Mouse (Mus musculus): ENCODE data around the gene Tmem229b.
"Not testable (repeated sequence)": the region's sequence is repeated elsewhere in the genome, so short reads cannot be mapped to it uniquely, and the experiment has no call there.

Tmem229b gene

DNA sequence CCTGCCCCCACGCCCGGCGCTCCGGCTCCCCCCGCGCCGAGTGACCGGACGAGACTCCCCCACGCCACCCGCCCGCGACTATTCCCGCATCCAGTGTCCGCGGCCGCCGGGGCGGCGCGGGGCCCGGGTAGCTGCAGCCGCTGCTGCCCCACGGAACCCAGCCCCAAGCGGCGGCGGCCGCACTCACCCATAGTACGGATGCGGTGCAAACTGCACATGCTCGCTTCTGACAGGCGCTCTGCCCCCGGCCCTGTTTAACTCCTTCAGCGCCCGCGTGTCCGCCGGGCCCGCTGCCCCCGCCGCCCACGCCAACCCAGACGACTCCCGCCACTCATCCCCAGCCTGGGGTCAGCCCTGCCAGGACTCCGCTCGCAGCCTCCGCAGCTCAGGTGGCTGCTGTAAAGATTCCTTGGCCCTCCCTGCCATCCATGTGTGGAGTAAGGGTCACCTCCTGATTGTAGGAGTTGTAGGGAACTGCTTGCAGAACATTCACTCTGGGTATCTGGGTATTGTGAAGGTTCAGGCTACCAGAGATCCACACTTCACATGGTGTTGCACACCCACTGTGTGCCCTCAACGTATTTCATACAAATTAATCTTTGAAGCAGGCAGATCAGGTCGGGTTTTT, at the start of gene Tmem229b:
Tmem229b (minus strand) TSS at position 502 of the 628 bp plus-strand sequence.
- DNase-seq (ENCODE audit: low spot score): peak; percentile 31

DNA sequence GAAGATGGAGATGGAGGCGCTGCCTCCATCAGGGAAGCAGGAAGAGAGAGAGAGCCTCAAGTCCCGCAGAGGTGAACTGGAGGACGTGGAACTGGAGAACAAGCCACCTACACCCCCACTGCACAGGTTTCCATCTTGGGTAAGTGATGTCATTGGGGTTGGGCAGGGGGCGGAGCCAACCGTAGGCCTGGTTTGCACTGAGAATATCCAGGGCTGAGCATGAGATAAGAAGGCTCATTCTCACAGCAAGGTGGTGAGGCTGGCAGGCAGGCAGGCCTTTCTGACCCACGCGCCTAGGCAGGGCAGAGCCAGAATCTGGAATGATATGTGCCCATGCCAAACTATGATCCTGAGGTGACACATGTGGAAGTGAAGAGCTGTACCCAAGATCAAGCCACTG, 47.8 kb upstream of the Tmem229b start:
- no peak for DNase-seq (ENCODE audit: low spot score)

DNA sequence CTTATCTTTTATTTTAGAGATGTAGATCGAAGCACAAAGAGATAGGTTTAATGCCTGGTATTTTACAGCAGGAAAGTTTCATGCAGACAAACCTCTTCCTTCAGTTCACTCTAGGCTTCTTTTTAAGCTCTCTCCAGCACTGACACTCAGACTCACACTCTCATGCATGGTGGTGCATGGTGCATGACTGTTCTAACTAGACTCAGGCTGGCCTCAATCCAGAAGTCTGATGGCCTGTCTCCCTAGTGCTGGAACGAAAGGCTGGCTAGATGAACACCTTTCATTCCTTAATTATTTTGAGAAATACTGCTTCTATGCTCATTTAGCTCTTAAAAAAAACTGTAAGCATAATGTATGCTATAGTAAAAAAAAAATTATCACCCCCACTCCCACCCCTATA, 44.6 kb upstream of the Tmem229b start:
- DNase-seq (ENCODE audit: low spot score): no peak

DNA sequence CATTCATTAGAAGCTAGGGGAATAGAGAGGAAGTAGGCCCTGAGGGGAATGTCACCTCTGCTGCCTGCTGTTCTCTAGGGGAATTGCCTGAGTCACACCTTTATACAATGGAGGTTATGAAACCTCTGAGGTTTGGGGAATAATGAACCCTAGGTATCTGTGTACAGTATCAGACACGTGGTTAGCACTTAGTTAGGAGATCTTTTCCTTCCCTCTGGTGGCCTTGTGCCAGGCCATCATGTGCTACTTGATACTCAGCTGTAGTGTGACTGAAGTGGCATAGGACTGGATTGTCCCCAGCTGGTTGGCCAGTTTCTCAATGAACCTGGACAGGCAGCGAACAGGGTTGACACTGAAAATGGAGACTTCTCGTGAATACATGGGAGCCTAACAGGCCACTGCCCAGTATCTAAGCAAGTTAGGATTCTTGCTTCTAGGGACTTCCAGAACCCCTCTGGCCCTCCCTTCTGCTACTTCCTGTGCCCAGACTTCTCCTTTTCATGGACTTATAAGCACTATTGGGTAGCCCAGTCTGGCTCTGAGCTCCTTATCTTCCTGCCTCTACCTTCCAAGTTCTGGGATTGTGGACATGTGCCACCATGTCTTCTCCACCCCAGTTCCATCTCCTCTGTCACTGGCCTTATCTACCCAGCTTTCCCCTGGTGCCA, 43.3 kb upstream of the Tmem229b start:
- no peak for DNase-seq (ENCODE audit: low spot score)

DNA sequence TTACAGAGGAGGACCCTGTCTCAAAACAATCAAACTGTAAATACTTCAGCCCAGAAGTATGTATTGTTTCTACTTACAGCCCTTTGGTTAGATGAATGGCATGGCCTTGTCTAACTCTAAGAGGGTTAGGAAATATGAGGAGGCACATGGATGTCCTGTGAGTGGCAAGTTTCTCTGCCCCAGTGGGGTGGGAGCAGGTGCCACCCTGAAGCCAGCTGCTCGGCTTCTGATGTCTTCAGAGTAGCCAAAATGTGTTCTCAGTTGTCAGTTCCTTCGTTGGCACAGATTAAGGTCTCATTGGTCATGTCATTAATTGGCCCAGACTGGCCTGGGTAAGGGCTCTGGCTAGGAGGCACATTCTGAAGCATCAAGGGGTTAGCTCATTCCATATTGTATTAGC, 42.4 kb upstream of the Tmem229b start:
- DNase-seq (ENCODE audit: low spot score): no peak

DNA sequence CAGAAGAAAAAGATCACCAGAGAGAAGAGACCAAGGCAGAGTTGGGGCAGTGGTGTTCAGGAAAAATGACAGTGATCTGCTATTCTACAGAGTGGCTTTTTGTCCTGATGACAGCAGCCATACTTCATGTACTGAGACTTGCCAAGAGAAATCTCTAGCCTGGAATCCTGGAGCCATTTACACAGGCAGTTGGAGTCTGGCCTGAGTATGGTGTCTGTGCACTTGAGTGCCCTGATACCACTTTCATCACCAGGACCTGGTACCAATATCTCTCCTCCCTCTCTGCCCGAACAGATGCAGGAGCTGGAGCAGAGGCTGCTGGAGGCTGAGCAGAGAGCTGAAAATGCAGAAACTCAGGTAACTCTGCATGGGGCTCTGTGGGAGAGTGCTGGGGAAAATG, 41.5 kb upstream of the Tmem229b start:
- no peak for DNase-seq (ENCODE audit: low spot score)

DNA sequence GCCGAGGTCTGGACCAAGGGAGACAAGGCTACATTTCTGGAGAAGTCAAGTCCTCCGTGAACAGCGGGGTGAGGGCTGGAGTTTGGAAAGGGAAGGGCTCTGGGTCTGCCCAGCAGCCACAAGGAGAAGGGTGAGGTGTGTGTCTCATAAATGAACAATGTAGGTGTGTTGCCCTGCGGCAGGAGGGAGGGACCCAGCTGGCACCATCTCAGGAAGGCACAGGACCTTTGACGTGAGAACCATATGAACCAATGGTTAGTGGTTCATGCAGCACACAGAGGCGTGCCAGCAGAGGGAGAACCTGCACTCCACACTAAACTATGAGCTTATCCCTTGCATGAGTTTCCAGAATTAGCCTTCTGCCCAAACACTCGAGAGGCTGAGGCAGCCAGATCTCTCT, 39.8 kb upstream of the Tmem229b start:
- no peak for DNase-seq (ENCODE audit: low spot score)

DNA sequence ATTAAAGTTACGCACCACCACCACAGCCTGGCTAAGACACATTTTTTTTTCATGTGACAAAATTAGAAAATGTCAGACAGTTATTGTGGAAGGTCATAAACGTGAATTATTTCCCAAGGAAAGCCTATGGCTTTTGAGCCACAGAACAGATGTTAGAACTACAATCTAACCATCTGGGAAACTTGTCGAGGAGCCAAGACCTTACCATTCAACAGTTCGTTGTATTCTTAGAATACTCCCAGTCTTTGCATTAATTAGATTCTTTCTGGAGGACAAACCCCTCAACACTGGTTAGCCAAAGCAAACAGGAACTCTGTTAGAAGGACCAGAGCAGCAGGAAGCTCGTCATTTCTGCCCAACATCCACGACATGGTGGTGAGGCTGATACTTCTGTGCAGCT, 38.7 kb upstream of the Tmem229b start:
- no peak for DNase-seq (ENCODE audit: low spot score)

DNA sequence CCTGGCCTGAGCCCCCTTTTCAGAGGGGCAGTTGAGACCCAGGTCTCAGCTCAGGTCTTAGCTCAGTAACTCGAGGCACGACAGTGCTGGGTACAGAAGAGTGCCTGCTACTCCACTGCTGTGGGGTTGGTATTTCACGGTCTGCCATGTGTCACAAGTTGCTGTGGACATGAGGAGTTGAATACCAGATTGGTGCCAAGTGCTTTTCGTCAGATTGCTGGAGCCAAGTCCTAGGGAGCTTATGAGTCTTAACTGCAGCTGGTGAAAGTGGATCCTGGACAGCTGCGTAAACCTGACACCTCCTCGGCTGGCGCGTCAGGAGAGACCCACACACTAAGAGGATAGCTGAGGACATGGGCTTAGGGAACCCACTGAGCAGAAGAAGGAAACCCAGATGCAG, 37.2 kb upstream of the Tmem229b start:
- no peak for DNase-seq (ENCODE audit: low spot score)

DNA sequence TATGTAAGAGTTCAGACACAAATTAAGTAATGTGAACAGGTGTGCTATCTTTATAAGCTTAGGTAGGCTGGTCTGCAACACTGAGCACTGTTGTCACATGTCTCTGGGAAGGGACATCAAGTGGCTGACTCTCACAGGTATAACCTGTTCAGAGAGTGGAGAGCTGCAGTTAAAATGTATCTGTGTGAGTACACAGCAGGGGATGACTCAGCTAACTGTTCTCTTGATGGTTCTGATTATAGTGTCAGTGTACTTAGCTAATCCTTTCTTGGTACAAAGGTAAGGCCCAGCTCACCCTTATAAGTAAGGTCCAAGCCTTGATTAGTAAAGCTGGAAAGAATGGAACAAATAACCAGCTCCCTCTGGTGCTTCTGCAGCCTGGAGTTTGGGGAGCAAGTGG, 34.0 kb upstream of the Tmem229b start:
- DNase-seq (ENCODE audit: low spot score): no peak

DNA sequence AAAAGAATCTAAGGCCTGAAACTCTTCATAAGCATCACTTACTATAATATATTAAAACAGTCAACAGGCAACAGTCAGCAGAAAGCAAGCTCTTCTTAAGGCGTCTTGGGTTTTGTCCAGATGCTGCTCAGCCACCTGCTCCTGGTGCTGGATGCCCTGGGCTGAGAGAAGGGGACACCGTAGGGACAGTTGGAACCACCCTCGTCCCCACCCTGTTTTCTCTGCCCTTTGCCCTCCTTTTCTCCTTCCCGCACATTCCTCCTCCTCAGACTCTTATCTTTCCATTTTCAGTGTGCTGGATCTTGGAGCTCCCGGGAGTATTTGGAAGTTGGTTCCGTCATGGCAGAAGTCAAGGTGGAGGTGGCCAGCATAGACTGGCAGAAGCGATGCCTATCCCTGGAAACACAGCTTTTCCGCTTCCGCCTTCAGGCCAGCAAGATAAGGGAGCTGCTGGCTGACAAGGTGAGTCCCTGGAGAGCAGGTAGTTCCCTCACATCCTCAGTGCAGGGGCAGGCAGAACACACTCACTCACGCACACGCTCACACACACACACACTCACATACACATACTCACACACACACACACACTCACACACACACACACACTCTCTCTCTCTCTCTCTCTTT, 32.9 kb upstream of the Tmem229b start:
- no peak for DNase-seq (ENCODE audit: low spot score)

DNA sequence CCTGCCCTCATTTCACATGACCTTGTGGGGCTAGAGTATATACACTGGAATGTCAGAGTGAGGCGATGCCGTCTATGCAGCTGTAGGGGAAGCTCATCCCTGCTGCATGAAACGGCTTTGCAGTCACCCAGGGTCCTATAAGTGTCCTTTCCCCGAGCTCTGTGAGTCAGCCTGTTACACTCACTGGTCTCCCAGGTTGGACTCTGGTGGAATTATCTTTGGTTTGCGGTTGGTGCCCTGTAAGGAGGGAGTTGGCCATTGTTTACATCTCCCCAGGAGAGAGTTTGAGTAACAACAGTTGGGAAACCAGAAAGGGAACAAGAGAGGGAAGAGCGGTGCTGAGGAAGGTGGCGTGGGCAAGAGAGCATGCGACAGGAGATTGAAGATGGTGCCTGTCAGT, 32.3 kb upstream of the Tmem229b start:
- no peak for DNase-seq (ENCODE audit: low spot score)

DNA sequence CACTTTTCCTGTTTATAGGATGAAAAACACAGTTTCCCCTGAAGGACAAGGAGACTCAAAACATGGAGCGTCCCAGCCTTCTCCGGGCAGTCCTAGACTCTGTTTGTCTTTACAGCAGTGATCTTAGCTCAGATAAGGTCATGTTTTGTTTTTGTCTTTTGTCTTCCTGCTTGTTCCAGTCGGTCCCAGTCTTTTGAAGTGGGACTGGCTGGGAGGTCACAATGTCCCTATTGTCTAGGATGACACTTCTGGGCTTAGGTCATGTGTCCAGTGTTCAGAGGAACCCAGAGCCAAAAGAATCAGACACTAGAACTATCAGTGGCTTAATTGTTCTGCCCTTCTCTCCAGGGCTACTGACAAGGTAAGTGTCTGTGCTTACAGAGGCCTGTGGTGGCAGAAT, 27.9 kb upstream of the Tmem229b start:
- DNase-seq (ENCODE audit: low spot score): no peak

DNA sequence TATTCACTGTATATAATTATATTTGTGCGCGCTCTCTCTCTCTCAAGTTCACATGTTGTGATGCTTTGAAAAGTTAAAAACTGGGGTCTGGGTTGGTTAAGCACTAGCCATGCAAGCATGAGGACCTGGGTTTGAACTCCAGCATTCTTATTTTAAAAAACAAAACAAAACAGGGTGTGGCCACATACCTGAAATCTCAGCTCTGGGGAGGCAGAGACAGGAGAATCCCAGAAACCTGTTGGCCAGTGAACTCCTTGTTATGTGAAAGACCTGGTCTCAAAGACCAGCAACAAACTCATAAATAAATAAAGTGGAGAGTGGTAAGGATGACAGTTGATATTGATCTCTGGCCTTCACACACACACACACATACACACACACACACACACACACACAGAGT, 26.9 kb upstream of the Tmem229b start:
- DNase-seq (ENCODE audit: low spot score): no peak

DNA sequence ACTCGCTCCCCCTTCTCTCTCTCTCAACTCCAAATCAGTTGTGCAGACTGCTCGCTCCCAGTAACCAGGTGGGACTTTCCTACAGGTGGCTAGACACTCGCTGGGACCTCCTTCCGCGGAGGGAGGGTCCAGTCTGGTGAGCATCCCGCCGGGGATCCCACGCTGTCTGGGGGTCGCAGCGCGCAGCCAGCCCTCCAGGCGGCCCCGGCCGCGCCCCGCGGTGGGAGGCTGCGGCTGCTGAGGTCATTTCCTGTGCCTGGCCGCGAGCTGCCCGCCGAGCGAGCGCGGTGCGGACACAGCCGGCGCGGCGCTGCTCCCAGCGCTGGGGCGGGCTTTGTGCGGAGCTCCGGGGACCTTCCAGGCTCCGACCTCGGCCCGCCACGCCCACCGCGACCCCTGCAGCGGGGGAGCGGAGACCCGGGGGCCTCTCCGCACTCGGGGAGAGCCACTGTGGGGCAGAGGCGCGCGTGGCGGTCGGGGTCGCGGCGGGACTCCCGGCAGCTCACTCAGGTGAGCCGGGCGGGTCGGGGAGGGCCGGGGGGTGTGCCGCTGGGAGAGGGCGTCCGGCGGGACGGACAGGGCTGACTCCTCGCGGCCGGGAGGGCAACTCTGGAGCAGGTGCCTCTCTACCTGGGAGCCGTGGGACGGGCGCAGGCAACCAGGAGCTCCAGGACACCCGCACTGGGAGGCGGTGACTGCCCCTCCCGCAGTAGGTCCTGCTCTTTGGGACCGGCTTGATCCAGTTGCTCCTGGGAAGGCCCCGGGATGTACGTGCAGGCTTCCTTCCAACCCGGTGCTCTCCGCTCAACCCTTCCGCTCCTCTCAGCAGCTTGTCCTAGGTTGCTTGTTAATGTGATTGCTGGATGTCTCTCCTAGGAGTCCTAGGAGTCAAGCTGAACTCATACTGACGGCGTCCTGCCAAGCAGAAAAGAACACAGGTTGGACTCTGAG, 21.8 kb upstream of the Tmem229b start, which contains the start of gene Plekhh1:
Plekhh1 (plus strand) TSS at position 253 of the 951 bp plus-strand sequence.
- DNase-seq (ENCODE audit: low spot score): peak; percentile 46

DNA sequence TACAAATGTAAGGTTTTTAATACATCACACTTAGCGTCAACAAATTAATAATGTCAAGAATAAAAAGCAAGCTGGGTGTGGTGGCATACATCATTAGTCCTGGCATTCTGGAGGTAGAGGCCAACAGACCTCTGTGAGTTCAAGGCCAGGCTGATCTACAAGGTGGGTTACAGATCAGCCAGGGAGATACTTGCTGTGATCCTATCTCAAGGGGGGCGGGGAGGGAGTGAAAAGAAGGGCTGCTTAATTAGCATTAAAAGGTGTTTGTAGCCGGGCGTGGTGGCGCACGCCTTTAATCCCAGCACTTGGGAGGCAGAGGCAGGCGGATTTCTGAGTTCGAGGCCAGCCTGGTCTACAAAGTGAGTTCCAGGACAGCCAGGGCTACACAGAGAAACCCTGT, 20.1 kb upstream of the Tmem229b start:
- DNase-seq (ENCODE audit: low spot score): not testable (repeated sequence)

DNA sequence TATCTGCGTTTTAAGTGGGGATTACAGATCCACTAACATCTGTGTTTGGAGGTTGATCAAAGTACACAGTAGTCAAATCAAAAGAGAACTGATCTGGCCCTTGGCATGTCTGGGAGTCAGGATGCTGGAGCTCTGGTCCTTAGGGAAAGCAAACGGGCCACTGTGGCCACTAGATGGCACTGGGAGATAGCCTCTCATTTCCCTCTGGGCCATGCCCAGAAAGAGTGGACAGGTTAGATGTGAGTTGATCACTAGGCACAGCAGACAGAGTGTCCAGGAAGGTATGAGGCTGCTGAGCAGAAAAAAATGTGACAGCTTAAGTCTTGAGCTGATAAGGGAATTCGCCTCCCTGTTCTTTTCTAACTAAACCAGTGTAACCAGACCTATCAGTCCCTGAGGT, 15.5 kb upstream of the Tmem229b start:
- peak; percentile 47 for DNase-seq (ENCODE audit: low spot score)

DNA sequence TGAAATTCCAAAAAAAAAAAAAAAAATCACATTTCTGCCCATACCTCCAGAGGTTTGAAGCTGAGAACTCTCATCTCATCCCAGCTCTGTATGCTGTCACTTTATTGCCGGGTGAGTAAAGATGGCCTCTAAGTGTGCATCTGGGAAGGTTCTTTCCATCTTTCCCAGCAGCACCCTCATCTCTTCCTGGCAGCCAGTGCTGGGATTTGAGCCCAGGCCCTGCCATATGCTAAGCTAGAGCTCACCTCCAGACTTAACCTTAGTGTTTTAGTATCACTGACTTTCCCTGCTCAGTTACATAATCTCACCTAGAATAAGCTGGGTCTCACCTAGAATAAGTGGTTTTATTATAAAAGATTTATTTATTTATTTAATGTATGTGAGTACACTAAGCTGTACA, 14.5 kb upstream of the Tmem229b start:
- DNase-seq (ENCODE audit: low spot score): no peak

DNA sequence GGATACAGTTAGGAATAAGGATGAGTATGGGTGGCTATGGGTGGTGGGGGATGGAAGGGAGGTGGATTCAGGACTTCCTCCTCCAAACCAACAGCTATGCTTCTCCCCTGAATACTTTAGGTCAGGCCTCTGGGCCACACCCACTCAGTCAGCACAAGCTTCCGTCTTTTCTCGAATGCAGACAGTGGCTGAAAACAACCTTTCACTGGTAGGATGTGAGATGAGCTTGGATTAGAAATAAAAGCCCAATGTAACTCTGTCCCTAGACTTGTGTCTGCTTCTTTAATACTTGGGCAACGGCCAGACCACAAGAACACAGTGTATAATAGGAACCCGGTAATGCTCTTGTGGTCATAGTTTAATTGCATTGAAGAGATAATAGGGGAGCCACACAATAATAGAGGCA, 10.6 kb upstream of the Tmem229b start:
- no peak for DNase-seq (ENCODE audit: low spot score)

DNA sequence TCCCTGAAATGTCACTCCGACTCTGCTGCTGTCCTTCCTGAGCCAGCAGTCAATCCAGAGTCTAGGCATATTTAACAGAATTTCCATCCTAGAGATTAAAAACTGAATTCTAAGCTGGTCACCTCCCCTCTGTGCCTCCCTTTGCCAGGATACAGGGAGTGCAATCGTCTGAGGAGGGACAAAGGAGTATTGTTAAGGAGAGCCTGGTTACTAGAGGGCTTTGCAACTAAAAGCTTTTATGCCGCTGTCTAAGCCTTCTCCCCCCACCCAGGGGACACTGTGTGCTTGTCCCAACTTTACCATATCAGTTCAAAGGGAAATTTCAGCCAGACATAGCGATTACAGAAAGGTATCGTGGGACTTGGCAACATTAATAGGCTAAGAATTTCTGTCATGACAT, 8.7 kb upstream of the Tmem229b start:
- no peak for DNase-seq (ENCODE audit: low spot score)

DNA sequence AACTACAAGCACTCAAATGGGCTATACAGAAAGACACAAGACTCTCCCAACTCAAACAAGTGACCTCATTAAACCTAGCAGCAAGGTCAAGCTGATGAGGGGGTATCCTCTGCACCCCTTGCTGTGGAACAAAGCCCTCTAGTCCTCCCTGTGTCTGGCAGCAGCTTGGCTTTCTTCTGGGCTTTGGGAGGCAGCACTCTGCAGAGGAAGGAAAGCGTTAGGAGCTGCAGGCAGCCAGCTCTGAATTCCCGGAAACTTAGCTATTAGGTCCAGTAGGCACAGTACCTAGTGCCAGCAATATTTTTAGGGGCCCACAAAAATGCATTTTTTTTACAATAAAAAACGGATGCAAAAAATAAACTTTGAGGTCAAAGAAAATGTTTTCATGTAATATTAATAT, 3.1 kb upstream of the Tmem229b start:
- no peak for DNase-seq (ENCODE audit: low spot score)

DNA sequence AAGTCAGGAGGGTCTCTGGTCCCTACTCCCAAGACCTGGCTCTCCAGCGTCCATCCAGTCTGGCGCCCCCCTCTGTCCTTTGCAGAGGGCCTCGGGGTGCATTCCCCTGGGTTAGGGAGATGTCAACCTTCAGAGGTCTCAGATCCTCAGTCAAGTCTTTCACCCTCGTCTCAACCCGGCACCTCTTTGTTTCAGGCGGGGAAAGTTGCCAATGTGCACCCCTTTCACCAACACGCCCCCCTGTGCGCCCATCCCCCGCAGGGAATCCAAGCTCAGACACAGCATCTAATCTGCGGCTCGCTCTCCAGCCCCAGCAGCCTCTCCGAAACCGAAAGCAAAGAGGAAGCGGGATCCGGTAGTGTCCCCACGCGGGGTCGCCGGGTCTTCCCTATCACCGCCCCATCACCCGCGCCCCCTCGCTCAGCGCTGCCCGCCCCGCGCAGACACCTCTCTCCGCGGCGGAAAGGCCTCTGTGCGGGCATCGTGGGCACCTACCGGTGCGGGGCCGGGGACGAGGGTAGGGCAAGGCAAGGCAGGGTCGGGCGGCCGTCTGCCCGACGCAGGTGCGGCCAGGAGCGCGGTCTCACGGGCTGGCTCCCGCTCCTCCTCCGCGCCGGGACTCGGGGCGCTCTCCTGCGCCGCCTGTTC, 825 bp downstream of the Tmem229b start:
- peak; percentile 31 for DNase-seq (ENCODE audit: low spot score)

Measured in ovary, postnatal 14 days (tissue).